Mouse (Mus musculus) cerebellum, adult 18-20 months (tissue): ENCODE results near the gene Pde8a.

Experiments used
- DNase-seq, 2 experiments: peaks; one replicate each; pipeline ENCODE4 v3.0.0; 2021

The Pde8a gene

GRCm38 (mm10) chr7:81212261-81212681, 1.1 kb upstream of the Pde8a start:
- no peak for DNase-seq

- DNase-seq: peak; percentile 34 to 42
These were observed 574 bp upstream of the Pde8a start for GRCm38 (mm10) chr7:81212697-81213346.

DNA sequence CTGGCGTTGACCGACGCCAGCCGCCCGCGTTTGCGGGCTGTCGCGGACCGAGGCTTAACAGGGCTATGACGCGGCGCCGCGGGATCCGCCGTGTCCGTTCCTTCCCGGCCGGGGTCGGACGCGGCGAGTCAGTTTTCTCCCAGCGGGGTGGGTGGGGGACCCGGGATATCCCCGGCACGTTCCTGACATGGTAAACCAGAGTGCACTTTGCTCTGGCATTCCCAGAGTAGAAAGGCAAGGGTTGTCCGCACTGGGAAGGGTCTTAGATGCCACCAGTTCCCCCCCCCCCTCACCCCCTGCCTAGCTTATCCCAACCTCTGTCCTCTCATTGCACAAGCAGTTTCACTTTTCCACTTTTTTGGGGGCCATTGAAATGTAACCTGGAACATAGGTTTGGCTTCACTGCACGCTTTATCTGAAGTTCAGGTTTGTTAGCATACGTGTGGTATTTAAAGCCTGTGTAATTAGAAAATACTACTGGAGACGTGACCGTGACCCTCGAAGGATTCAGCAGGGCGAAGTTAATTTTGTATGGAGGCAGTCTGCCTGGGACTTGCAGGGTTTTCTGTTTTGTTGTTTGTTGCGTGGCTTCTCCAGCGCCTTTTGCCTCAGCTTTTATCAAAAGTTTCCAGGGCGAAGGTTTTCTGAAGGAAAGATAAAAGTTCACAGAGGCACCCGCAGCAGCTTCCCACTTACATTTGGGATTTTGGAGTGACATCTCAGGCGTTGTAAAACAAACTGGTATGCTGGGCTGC, 934 bp downstream of the Pde8a start:
- DNase-seq: no peak

DNA sequence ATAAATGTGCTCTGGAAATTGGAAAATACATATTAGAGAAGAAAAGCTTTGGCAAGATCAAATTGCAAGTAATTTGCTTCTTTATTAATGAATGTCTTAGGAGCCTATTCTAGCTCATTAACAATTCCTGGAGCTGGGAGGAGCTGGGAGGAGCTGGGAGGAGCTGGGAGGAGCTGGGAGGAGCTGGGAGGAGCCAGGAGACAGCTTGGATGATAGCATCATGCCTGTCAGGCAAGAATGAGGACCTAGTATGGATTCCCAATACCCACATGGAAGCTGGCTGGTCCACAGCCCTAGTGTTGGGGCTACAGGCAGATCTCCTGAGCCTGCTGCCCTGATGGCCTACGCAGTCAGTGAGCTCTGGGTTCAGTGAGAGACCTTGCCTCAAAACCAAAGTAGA, 2.6 kb downstream of the Pde8a start:
- DNase-seq: no peak

GRCm38 (mm10) chr7:81219321-81219720, 5.9 kb downstream of the Pde8a start:
- no peak for DNase-seq

DNA sequence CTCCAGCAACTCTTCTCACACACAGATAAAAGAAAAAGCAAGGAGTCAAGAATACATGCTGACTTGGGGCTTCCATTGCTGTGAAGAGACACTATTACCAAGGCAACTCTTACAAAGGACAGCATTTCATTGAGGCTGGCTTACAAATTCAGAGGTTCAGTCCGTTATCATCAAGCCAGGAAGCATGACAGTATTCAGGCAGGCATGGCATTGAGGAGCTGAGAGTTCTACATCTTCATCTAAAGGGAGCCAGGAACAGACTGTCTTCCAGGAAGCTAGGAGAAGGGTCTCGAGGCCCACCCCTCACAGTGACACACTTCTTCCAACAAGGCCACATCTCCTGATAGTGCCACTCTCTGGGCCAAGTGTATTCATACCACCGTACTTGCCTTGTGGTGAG, 7.0 kb downstream of the Pde8a start:
- DNase-seq: no peak

GRCm38 (mm10) chr7:81224260-81224659, 10.9 kb downstream of the Pde8a start:
- DNase-seq: no peak

DNA sequence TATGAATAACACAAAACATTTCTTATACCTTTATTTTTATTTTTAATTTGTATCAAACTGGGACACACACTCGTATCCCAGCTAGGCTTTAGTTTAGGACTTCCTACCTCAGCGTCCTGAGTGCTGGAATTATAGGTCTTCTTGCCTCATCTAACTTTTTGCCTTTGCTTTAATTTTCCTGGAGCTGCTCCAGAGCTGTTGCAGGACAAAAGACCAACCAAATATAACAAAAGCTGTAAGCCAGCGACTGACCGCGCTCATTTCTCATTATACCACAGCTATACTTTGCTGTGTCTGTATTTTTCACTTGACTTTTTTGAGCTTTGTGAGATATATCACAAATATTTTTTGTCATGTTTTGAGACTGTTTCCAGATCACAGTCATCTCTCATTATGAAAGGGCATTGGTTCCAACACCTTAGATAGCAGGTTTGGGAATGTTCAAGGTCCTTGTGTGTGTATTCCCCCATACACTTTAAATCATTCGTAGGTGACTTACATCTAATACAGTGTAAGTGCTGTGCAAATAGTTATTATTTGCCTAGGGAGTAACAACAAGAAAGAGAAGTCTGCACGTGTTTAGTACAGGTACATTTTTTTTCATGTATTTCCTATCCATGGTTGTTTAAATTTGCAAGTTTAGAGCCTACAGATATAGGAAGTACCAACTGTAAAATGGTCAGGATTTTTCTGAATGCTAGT, 16.8 kb downstream of the Pde8a start:
- no peak for DNase-seq

GRCm38 (mm10) chr7:81232674-81233073, 19.3 kb downstream of the Pde8a start:
- DNase-seq: no peak

DNA sequence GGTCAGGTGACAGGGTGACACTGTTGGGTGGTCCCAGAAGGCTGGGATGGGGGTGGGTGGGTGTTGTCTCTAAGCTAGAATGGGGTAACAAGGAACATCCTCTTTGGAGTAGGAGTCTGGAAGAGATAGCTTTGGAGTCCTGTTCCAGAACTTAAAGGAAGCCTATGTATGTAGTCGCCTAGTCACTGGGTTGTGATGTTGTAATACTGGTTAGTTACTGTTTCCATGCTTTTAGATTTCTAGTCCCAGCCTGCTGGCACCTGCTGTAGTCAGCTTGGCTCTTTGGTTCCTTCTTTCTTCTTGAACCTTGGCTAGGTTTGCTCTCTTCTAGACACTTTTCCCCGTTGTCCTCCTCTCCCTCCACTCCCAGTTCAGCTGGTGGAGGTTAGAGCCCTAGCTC, 21.7 kb downstream of the Pde8a start:
- DNase-seq: no peak

DNA sequence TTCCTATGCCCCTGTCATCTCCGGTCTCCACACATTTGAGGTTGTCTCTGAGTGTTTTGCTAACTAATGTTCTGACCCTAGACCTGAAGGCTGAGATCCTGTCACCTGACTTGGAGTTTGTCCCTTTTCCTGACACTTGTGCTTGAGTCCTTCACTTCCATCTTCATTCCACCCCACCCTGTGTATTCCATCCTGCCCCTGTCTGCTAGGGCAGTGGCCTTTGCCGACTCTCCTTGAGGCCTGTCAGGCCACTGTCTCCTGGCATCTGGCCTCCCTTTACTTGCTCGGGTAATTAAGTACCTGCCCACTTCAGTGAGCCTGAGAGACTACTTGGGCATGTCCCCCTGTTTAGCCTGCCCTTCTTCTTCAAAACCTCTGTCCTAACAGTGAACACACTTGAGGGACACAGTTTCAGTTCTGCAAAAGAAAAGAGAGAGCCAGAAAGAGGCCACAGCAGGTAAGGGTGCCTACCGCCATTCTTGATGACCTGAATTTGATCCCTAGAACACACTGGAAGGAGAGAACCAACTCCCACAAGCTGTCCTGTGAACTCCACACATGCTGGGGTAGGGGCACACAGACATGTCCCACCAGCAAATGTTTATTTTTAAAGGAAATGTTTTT, 22.3 kb downstream of the Pde8a start:
- DNase-seq: no peak

GRCm38 (mm10) chr7:81243361-81243760, 30.0 kb downstream of the Pde8a start:
- DNase-seq: no peak

DNA sequence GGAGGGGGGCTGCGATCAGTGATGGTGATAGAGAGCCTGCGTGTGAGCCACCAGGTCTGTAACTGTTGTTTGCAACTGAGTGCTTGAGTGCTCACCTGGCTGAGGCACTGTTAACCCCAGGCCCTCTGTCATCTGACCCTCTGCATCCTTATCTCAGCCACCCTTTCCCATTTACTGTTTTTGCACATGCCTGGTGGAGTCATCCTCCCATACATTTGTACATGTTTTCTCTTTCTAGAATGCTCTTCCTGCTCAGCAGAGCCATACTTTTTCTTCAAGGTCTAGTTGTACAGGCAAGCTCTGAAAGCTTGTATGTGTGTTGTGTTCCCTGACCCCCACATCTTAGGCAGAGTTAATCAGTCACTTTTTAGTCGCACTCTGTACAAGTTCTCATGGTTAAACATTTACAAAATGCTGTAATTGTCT, 36.5 kb downstream of the Pde8a start:
- no peak for DNase-seq

- no peak for DNase-seq
These were observed 37.2 kb downstream of the Pde8a start for GRCm38 (mm10) chr7:81250601-81251000.

DNA sequence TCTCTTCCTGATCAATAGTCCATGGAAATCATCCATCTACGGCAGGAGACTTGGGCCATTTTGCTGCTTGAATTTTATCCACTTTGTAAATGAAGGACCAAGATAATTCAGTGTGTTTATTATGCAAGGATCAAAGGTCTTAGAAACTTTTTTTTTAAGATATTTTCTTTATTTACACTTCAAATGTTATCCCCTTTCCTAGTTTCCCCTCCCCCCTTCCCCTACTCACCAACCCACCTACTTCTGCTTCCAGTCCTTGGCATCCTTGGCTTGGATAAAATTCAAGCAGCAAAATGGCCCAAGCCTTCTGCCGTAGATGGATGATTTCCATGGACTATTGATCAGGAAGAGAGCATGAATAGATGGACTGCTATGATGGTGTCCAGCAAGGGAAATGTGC, 38.1 kb downstream of the Pde8a start:
- no peak for DNase-seq

- DNase-seq: no peak
These were observed 39.9 kb downstream of the Pde8a start for GRCm38 (mm10) chr7:81253317-81253716.

DNA sequence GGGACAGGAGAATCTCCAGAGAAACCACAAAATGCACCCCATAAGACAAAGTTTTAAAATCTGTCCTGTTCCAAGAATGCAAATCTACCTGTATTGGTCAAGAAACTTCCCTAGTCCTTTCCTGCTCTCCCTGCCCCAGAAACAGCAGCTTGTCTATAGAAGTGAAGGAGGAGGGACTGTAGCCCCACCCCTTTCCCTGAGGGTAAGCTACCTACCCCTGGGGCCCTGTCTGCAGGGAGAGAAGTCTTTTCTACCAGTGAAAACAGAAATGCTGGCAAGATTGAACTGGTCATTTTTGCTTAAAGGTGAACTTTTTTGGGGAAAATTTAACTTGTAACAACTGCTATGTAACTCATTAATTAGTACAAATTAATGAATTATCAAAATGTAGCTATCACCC, 41.2 kb downstream of the Pde8a start:
- no peak for DNase-seq

DNA sequence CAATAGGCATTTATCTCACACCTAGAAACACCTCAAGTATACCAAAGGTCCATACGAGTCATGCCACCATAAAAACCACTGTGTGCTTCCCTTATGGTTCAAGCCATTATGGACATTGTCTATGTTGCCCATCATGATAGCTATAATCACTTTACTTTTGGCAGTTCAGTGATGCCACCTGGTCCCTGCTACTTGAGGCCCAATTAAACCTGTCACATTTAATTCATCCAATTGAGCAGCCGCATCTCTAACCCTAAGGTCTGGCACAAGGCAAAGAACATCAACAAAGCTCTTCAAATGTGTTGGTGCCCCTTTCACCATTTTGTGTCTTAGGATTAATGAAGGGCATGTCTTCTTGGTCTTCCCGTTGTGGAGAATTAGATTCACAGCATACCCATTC, 42.1 kb downstream of the Pde8a start:
- DNase-seq: no peak

GRCm38 (mm10) chr7:81256773-81257172, 43.4 kb downstream of the Pde8a start:
- no peak for DNase-seq

DNA sequence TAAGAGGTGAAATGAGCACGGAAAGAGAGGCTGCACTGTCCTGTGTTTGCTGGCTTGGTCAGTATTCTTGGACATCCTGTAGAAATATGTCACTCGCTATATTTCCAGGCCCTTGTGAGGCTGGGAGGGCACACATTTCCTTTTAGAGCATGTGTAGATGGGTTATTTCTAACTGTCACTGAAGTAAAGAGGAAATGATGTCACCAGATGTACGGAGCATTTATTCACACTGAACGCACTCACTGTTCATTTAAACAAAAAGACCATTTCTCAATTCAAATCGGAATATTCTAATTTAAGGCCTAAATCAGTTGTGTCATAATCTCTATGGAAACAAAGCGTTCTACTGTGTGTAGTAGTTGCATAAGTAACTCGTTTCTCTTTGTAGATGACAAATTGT, 48.2 kb downstream of the Pde8a start:
- DNase-seq: no peak

GRCm38 (mm10) chr7:81272908-81273307, 59.5 kb downstream of the Pde8a start:
- no peak for DNase-seq

DNA sequence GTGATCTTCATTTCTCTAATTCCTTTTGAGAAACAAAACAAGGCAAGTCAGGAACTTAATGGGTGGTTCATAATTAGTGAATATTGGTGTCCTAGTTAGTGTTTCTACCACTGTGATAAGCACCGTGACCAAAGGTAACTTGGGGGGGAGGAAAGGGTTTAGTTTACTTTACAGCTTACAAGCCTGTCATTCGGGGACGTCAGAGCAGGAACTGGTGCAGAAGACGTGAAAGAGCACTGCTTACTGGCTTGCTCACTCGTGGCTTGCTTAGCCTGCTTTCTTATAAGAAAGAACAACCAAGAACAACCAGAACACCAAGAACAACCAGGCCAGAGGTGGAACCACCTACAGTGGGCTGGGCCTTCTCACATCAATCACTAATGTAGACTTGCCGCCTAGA, 65.6 kb downstream of the Pde8a start:
- no peak for DNase-seq

DNA sequence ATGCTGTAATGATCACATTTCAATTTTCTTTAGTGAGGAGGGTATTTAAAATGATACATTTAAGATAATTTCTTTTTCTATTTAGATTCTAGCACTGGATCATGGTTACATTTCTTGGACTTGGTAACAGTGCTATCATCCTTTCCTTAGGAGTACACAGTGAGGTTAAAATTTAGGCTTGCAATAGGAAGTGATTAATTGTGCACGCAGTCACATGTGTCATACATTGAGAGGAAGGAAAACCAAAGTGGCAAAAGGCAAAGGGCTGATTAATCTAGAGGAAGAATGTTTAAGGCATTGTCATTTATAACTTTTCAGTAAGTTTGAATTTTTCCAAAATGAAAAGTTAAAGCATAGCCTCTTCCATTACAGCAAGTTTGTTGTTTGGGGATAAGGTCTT, 67.8 kb downstream of the Pde8a start:
- DNase-seq: no peak

DNA sequence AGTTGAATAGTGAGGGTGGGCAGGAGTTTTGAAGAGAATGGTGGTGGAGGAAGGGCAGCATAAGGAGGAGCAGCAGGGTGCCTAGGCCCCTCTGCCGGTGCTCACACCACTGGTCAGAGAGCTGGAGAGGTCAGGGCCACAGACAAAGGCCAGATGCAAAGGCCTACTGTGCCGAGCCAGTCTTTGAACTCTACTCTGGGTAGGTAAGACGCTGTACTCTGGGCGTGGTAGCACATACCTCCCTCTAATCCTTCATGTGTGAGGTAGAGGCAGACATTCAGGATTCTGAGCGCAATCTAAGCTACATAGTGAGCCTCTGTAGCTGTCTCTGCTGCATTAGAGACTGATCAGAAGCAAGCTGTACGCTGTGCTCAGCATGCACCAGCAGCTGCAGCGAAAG, 73.1 kb downstream of the Pde8a start:
- no peak for DNase-seq
